Mouse (Mus musculus) Muller cell, postnatal 12 days (primary cell): ENCODE data around the gene Klc3.
A peak's percentile ranks its signal among the peaks of the same experiment; 100 is the strongest.

Experiments used
- DNase-seq: peaks from one replicate; pipeline ENCODE4 v3.0.0-alpha.2; 2015; ENCODE audit errors: inconsistent ontology term

Gene Klc3

DNA sequence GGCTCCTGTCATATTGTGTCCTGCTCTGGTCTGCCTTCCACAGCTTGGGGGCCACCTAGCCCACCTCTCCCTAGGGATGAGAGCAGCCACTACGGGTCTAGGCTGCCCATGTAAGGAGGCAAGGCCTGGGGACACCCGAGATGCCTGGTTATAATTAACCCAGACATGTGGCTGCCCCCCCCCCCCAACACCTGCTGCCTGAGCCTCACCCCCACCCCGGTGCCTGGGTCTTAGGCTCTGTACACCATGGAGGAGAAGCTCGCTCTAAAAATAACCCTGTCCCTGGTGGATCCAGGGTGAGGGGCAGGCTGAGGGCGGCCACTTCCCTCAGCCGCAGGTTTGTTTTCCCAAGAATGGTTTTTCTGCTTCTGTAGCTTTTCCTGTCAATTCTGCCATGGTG is 5.8 kb upstream of the Klc3 start:
- no peak for DNase-seq

DNA sequence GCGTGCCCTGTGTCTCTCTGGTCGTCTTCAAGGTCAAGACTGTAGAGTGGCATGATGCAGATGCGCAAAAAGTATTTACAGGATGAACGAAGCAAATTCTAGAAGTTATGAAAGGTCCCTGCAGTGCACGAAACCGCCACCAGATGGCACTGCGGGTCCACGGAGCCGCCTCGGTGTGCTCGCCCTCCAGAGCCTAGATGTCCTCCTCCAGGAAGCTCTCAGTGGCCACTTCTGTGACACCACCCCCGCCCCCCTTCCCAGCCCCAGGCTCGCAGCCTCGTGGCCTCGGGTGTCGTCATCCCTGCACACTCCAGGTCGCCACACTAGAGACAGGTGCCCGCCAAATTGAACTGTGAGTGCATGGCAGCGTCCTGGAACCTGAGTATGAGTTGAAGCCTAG is 1.5 kb upstream of the Klc3 start:
- DNase-seq, result peak; percentile 85

GRCm38 (mm10) chr7:19404476-19404875 is 572 bp upstream of the Klc3 start, which contains the start of gene Ckm:
Gene Ckm (plus strand): TSS chr7:19404776.
- DNase-seq, result no peak

- DNase-seq, result no peak
Observed at GRCm38 (mm10) chr7:19402535-19403112, 1.3 kb downstream of the Klc3 start.

DNA sequence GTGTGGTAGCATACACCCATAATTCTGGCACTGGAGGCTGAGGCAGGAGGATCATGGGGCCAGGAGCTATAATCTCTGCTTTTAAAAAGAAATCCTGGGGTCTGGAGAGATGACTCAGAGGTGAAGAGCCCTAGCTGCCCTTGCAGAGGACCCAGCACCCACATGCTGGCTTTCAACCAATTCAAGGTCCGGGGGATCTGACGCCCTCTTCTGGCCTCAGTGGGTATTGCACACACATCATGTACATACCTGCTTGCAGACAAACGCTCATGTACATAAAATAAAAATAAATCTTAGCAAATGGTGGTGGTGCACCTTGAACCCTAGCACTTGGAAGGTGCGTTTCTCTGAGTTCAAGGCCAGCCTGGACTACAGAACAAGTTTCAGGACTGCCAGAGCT is 3.0 kb downstream of the Klc3 start:
- no peak for DNase-seq

- peak; percentile 91 for DNase-seq
Observed at GRCm38 (mm10) chr7:19399496-19400280, 4.2 kb downstream of the Klc3 start.

DNA sequence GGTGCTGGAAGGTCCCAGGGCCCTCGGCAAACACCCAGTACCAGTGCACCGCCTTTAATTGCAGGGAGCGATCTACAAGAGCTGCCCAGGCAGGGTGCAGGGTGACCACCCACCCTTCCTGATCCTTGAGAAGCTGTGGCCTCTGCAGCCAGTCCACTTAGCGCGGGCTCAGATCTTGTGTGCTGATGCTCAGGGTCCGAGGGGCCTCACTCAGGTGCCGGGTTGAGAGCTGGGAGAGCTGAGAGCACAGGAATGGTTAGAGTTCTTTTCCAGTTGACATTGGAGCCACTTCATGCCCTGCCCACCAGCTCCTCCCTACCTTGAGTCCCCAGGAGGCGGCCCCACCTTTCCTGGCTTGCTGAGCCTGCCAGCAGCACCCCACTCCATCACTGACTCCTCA is 9.4 kb downstream of the Klc3 start:
- DNase-seq, result no peak

DNA sequence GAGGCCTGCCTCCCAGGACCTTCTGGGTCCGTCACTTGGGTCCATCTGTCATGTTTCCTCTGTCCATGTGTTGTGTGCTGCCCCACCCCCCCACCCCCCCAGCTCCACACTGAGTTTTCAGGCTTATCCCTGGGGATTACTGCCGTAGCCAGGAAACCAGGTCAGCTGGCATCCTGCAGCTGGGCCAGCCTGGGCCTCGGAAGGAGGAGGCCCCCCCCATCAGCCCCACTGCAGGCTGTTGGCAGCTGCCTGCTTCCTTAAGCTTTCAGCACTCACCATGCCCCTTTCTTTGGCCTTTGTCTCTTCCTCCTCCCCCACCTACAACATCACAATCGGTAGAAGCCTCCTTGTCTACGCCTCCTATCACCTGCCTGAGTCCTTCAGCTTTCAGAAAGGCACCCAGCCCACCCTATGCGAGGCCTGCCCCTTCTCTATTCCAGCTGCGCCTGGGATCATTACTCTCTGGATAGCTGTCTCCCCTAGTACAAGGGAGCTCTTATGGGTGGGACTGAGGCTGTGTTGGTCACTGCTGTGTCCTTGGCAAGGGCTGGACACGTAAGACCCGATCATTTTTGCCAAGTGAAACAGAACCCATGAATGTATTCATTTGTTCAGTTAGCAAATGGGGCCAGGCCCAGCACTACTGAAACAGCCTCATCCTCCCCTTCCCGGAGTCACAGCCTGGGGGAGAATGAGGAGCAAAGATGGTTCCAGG is 15.0 kb downstream of the Klc3 start:
- no peak for DNase-seq

DNA sequence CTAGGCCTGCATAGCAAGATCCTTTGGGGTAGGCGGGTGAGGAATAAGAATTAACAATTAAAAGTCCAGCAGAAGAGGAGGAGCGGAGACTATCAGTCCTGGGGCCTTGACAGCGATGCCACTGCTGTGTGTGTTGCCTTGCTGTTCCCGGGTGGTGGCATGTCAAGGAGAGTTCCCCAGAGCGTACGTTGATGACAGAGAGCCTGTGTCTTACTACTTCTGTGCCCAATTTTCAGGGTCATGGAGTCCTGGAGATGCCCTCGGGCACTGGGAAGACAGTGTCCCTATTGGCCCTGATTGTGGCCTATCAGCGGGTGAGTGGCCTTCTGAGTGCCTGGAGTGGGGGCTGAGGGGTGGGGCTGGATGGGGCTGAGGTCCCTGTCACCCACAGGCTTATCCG is 20.2 kb downstream of the Klc3 start:
- DNase-seq, result no peak

DNA sequence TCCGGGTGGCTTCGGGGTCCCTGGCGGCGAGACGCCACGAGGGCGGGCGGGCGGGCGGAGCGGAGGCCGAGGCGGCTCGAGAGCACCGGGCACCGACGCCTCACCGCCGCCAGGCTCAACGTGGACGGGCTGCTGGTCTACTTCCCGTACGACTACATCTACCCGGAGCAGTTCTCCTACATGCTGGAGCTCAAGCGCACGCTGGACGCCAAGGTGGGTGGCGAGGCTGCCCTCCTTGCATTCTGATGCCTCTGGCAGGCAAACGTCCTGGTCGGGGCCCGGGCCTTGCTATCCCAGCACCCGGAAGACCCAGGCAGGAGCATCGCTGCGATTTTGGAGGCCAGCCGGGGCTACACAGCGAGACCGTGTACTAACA is 21.8 kb downstream of the Klc3 start:
- DNase-seq, result no peak

GRCm38 (mm10) chr7:19381377-19382165 is 22.3 kb downstream of the Klc3 start, which contains the start of gene Ercc2:
Gene Ercc2 (plus strand): TSS chr7:19382010.
- DNase-seq, result peak; percentile 99

DNA sequence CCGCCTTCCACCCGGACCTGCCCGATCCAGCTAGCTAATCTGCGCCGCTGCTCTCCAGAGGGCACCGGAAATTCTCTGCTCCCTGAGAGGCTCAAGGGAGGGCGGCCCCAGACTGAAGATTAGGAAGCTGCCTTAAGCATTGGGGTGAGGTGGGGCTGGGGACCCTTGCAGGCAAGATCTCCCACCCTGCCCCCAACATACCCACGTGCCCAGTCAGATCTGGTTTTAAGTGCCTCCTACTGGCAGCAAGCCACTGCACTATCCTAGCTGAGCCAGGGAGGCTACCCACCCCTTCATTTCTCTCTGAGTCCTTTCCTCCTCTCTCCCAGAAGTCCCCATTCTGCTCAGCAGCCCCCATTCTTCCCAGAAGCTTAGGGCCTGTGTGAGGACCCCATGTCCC is 25.9 kb downstream of the Klc3 start:
- DNase-seq, result no peak

DNA sequence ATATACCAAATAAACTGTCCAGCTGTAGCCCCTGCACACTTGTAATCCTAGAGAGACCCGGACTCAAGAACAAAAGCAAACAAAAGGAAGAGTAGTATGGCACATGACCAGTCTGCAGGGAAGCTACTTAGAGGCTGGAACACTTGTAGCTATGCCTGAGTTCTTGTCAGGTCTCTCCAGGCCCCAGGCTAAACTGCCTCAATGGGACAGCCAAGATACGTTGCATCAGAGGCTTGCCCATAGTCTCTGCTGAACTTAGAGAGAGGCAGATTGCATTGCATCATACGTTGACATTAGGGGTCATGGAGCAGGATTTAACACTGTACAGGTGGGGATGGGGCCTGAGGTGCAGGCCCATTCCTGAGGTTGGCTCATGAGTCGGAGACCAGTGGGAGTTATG is 27.9 kb downstream of the Klc3 start:
- DNase-seq, result no peak

- no peak for DNase-seq
Observed at GRCm38 (mm10) chr7:19375368-19375767, 28.5 kb downstream of the Klc3 start.

GRCm38 (mm10) chr7:19373367-19373766 is 30.5 kb downstream of the Klc3 start:
- no peak for DNase-seq

GRCm38 (mm10) chr7:19369823-19370425 is 34.0 kb downstream of the Klc3 start:
- DNase-seq, result peak; percentile 30

DNA sequence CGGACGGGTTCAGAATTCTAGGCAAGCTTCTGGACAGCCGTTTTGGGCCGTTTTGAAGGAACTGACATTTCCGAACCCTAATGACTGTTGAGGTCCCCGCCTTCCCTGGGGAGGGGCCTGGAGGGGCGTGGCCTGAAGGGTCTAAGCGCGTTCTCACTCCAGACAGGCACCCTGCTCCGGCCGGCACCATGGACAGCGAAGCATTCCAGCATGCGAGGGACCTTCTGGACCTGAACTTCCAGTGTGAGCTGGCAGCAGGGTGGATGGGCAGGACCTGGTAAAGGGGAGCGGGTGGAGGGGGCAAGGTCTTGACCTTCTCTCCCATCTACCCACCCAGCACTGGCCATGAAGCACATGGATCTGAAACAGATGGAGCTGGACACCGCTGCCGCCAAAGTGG is 35.5 kb downstream of the Klc3 start:
- peak; percentile 78 for DNase-seq

GRCm38 (mm10) chr7:19365376-19365775 is 38.5 kb downstream of the Klc3 start:
- DNase-seq, result no peak

DNA sequence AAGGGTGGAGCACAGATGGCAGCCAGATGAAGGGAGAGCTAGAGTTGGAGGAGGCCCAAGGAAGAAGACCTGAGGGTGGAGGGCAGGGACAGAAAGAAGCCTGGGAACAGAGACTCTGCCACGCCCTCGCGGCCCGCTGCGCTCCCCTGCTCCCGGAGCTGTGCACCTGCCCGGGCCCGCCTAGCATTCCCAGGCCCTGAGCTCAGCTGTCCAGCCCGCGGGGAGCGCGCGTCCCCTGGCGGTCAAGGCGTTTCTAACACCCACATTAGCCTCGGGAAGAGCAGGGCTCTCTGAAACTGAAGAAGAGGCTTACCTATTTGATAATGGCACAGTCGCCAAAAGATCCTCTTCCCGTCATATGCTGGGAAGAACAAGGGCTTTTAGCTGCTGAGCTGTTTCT is 40.0 kb downstream of the Klc3 start:
- DNase-seq, result peak; percentile 80

GRCm38 (mm10) chr7:19362276-19362675 is 41.6 kb downstream of the Klc3 start:
- peak; percentile 6 for DNase-seq

GRCm38 (mm10) chr7:19361720-19362119 is 42.2 kb downstream of the Klc3 start:
- peak; percentile 80 for DNase-seq

DNA sequence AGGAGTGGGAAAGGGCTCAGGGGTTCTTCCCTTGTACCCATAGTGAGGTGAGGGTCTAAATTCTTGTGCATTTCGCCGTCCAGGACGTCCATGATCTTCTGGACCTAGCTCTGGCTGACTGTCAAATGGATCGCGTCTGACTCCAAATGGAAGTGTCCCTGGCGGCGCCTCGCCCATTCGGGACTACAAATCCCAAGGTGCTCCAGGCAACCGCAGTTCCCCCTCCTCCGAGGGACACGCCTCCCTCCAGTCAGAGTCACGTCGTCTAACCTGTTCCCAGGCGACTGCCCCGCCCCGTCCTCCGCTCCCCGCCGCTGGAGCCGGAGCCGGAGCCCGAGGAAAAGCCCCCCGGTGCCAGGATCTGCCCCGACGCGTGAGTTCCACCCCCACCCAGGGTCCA is 43.0 kb downstream of the Klc3 start:
- peak; percentile 94 for DNase-seq
